Mouse (Mus musculus): Measurements from ENCODE around the gene Naa10. TPM values are rescaled to one million over a fixed set of nuclear protein-coding genes. Genes with fewer than 3 reads are reported as not detected.

Naa10 gene
- polyA plus RNA-seq (2011; ENCODE audit: insufficient read length, low read depth, missing spikeins): 42.7 and 45.4 TPM in 2 replicates

DNA sequence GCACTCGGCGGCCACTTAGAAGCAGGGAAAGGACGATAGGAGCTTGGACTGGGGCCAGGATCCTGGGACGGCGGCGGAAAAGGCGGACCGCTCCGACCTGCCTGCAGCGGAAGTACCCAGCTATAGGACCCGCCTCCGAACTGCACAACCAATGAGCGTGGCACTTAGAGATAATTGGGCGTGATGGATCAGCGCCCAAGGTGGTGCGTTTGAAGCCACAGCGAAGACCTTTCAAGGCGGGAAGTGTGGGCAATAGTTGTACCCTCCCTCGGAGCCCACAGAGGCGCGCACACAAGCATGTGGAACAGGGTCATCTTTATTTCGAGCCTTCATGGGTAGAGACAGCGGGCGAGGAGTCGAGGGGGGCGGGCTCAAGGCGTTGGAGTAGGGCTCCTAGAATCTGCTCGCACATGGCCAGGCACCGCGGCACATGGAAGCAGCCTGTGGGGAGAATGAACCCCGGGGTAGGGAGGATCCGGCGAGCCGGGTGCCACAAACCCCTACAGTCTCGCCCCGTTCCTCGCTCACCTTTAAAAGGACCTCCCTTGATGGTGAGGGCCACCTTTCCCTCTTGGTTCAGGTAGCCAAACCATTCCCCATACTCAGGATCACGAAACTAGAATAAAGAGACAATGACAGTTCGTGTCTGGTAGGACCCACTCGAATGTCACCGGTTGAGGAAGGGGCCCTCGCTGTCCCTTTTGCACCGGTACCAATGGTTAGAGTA, at the start of gene Naa10, which contains the start of gene Arhgap4:
Naa10 (minus strand) TSS at position 122 of the 727 bp plus-strand sequence.
Arhgap4 (minus strand) TSS at position 48 of the 727 bp plus-strand sequence.
- TF ChIP-seq CTCF (IDR thresholded peaks at IDR 0.05; ENCODE audit: borderline replicate concordance, insufficient read depth, low read length) (no peak), POLR2A (IDR thresholded peaks at IDR 0.05; ENCODE audit: low read depth, low read length) (peak; percentile 54)
- H3K4me3 ChIP-seq (ENCODE audit: insufficient read depth, low read length): peak within 1 kb of the TSS; percentile 91
- H3K4me1 ChIP-seq (ENCODE audit: control insufficient read depth, insufficient read depth, low read length): no peaks in the 10 kb centered on the region
- peak within 1 kb of the TSS; percentile 53 for H3K27ac ChIP-seq (ENCODE audit: insufficient read depth, low read length)

DNA sequence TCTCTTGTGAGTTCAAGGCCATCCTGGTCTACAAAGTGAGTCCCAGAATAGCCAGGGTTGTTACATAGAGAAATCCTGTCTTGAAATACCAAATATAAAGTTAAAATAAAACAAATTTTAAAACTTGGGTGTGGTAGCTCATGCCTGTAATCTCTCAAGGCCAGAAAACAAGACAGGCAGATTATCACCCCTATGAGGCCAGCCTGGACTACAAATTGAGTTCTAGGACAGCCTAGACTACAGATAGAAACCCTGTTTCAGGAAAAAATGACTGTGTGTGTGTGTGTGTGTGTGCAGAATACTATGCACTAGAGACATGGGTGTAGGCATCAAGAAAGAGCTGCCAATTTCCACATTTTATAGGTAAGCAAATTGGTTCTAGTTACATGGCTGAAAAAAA, 49.0 kb upstream of the Naa10 start:
- Histone ChIP-seq H3K27ac (ENCODE audit: insufficient read depth, low read length) (no peak overlapping the region), H3K4me1 (ENCODE audit: control insufficient read depth, insufficient read depth, low read length) (no peaks in the 10 kb centered on the region), H3K4me3 (ENCODE audit: insufficient read depth, low read length) (no peak overlapping the region)
- no peak for TF ChIP-seq POLR2A (IDR thresholded peaks at IDR 0.05; ENCODE audit: low read depth, low read length)
- no peak for TF ChIP-seq CTCF (IDR thresholded peaks at IDR 0.05; ENCODE audit: borderline replicate concordance, insufficient read depth, low read length)

- Histone ChIP-seq H3K27ac (ENCODE audit: insufficient read depth, low read length) (no peak overlapping the region), H3K4me3 (ENCODE audit: insufficient read depth, low read length) (no peak overlapping the region), H3K4me1 (ENCODE audit: control insufficient read depth, insufficient read depth, low read length) (no peaks in the 10 kb centered on the region)
- no peak for TF ChIP-seq POLR2A (IDR thresholded peaks at IDR 0.05; ENCODE audit: low read depth, low read length)
- no peak for TF ChIP-seq CTCF (IDR thresholded peaks at IDR 0.05; ENCODE audit: borderline replicate concordance, insufficient read depth, low read length)
Measured at GRCm38 (mm10) chrX:73969729-73970128, 48.0 kb upstream of the Naa10 start.

DNA sequence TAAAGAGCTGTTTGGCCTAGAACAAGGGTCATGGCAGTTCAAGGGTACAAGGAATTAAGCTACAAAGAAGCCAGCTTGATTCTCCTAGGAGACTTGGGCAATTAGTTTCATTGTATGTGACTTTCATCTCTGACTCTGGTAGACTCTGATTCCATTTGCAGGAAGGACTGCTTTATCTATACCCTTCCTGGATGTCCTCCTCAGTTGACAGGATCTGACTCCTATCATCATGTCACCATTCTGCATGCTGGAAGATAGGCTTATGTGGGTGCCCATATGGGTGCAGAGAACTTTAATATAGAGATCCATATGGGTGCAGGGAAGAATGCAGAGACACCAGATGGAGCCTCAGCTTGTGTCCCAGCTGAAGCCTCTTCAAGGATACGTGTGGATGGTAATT, 47.4 kb upstream of the Naa10 start:
- Histone ChIP-seq H3K4me1 (ENCODE audit: control insufficient read depth, insufficient read depth, low read length) (no peaks in the 10 kb centered on the region), H3K27ac (ENCODE audit: insufficient read depth, low read length) (no peak overlapping the region), H3K4me3 (ENCODE audit: insufficient read depth, low read length) (no peak overlapping the region)
- TF ChIP-seq CTCF (IDR thresholded peaks at IDR 0.05; ENCODE audit: borderline replicate concordance, insufficient read depth, low read length) (no peak), POLR2A (IDR thresholded peaks at IDR 0.05; ENCODE audit: low read depth, low read length) (no peak)

DNA sequence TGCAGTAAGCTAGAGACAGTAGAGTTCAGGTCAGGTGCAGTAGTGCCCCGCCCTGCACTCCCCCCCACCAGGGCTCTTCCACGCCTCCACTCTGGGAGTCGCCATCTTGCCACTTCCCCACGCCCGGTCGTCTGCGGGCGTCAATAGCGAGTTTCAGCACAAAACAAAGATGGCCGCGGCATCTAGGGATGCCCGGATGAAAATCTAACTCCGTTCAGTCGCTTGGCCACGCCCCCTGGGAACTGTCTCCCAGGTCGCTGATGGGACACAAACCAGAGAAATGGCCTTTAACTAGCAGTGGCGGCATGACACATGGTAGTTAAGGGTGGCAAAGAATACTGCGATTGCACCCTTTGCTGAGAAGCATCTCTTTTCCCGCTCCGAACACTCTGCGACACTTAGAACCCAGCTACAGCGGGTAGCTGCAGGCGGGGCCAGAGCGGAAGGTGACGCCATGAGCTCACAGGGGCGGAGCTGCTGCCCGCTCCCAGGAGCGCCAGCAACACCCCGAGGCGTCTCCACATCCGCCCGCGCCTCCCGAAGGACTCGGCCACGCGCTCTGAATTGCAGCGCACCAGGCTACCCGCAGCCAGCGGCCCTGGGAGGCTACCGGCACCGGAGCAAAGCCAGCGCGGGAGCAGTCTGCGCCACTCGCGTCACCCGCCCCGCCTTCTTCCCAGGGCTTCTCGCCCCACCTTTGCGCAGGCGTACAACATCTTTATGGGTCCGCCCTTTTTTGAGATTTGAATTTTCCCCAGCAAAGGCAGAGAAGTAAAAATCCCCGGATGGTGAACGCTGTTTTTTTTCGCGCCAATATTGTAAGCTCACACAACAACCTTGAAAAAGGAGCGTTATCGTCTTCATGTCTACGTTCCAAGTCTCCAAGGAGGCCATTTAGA, 45.7 kb upstream of the Naa10 start:
- TF ChIP-seq POLR2A (IDR thresholded peaks at IDR 0.05; ENCODE audit: low read depth, low read length) (peak; percentile 53), CTCF (IDR thresholded peaks at IDR 0.05; ENCODE audit: borderline replicate concordance, insufficient read depth, low read length) (no peak)
- peak overlapping the region; percentile 88 for H3K4me3 ChIP-seq (ENCODE audit: insufficient read depth, low read length)
- H3K4me1 ChIP-seq (ENCODE audit: control insufficient read depth, insufficient read depth, low read length): no peaks in the 10 kb centered on the region; the same call in 1 of the 2 replicates
- peak overlapping the region; percentile 98 for H3K27ac ChIP-seq (ENCODE audit: insufficient read depth, low read length)

DNA sequence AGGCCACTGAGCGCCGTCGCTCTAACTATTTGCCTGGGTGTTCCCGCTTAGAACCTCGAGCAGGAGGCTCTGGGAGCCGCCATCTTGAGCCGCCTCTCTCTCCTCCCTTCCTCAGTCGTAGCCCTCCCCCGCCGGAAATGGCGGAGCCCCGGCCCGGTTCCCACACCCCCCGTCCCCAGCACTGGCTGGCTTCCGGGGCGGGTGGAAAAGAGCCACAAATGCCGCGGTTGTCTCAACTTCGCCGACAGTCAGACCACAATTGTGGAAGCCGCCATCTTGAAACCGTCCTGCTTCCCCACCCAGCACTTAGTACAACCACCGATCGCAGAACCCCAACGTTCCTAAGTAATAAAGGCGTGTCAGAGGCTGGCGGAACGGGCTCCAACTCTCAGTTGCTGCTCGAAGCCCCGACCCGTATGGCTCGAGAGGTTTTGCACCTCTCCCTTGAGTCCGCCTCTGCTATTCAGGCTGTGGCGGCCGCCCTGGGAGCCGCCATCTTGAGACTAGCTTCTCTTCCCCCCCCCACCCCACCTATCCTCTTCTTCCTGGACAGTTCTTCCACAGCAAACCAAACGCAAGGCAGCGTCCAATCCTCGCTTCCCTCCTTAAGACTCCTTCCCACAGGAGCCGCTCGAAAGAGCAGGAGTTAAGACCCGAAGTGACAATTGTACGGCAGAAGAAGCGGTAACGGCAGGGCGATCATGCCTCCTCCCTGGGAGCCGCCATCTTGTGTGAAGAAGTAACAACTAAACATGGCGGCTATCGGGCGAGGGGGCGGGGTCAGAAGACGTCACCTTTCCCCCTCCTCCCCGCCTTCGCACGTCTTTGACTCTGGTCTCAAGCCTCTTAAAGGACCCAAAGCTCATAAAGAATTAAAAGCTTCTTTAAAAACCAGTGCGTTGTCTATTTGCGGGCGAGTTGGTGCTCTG, 44.8 kb upstream of the Naa10 start, which contains the start of gene Hcfc1:
Hcfc1 (minus strand) TSS at position 110 of the 929 bp plus-strand sequence.
- TF ChIP-seq CTCF (IDR thresholded peaks at IDR 0.05; ENCODE audit: borderline replicate concordance, insufficient read depth, low read length) (no peak), POLR2A (IDR thresholded peaks at IDR 0.05; ENCODE audit: low read depth, low read length) (peak; percentile 47)
- Histone ChIP-seq H3K4me1 (ENCODE audit: control insufficient read depth, insufficient read depth, low read length) (no peaks in the 10 kb centered on the region; the same call in 1 of the 2 replicates), H3K4me3 (ENCODE audit: insufficient read depth, low read length) (peak within 1 kb of the TSS; percentile 88), H3K27ac (ENCODE audit: insufficient read depth, low read length) (peak within 1 kb of the TSS; percentile 98)

GRCm38 (mm10) chrX:73965307-73965706, 43.6 kb upstream of the Naa10 start:
- H3K4me1 ChIP-seq (ENCODE audit: control insufficient read depth, insufficient read depth, low read length): no peaks in the 10 kb centered on the region; the same call in 1 of the 2 replicates
- TF ChIP-seq CTCF (IDR thresholded peaks at IDR 0.05; ENCODE audit: borderline replicate concordance, insufficient read depth, low read length) (no peak), POLR2A (IDR thresholded peaks at IDR 0.05; ENCODE audit: low read depth, low read length) (no peak)
- peak overlapping the region; percentile 98 for H3K27ac ChIP-seq (ENCODE audit: insufficient read depth, low read length)
- peak overlapping the region; percentile 88 for H3K4me3 ChIP-seq (ENCODE audit: insufficient read depth, low read length)

DNA sequence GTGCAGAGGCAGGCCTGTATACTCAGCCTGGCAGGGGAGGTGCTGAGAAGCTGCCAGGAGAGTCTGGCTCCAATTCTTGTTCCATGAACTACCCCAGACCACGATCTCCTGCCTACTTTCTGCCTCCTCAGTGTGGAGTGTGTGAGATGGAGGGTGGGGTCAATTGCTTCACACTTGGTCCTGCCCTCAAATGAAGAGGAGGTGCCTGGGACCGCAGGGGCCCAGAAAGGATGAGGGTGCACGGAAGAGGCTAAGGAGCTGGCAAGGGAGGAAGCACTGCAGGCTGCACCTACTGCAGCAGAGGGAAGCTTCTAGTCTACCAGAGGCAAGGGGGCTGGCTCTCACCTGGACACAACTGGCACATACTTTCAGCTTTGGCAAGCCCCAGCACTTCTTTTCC, 42.6 kb upstream of the Naa10 start:
- Histone ChIP-seq H3K4me1 (ENCODE audit: control insufficient read depth, insufficient read depth, low read length) (no peaks in the 10 kb centered on the region; the same call in 1 of the 2 replicates), H3K4me3 (ENCODE audit: insufficient read depth, low read length) (peak overlapping the region; percentile 88), H3K27ac (ENCODE audit: insufficient read depth, low read length) (no peak overlapping the region)
- TF ChIP-seq POLR2A (IDR thresholded peaks at IDR 0.05; ENCODE audit: low read depth, low read length) (peak; percentile 63; the same call in 1 of the 2 replicates), CTCF (IDR thresholded peaks at IDR 0.05; ENCODE audit: borderline replicate concordance, insufficient read depth, low read length) (no peak)

DNA sequence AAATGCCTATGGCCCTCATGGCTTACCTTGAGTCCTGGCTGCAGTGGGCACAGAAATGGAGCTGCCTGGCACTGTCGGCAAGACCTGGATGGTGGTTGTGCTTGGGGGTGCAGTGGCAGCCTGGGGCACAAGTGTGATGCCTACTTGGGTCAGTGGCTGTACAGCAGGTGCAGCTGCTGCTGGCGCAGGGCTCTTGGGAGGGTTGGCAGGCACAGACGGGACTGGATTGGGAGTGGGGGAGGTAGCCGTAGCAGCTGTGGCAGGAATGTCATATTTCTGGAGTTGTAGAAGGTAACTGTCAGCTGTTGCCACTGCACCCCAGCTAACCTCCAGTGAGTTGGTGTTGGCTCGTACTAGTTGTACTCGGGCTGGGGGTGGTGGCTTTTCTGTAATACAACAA, 33.2 kb upstream of the Naa10 start:
- Histone ChIP-seq H3K4me1 (ENCODE audit: control insufficient read depth, insufficient read depth, low read length) (no peaks in the 10 kb centered on the region), H3K4me3 (ENCODE audit: insufficient read depth, low read length) (no peak overlapping the region), H3K27ac (ENCODE audit: insufficient read depth, low read length) (no peak overlapping the region)
- TF ChIP-seq CTCF (IDR thresholded peaks at IDR 0.05; ENCODE audit: borderline replicate concordance, insufficient read depth, low read length) (no peak), POLR2A (IDR thresholded peaks at IDR 0.05; ENCODE audit: low read depth, low read length) (no peak)
